Mouse (Mus musculus) left cerebral cortex, postnatal 10 days (tissue): ENCODE results near the gene Ccdc142. TPM values are rescaled to one million over a fixed set of nuclear protein-coding genes. Genes with fewer than 3 reads are reported as not detected.
A peak's percentile ranks its signal among the peaks of the same experiment; 100 is the strongest.

Experiments used
- DNase-seq, 2 experiments: peaks; one replicate each; pipeline ENCODE4 v3.0.0; 2021 to 2022; ENCODE audit warnings: low spot score in 2 of 2, mixed read lengths in 1 of 2; ENCODE audit errors: extremely low spot score in 1 of 2
- intact Hi-C: fragments of 180-260 bp; cut with DNase I; formaldehyde crosslinking; loops from one replicate; pipeline ENCODE4 v1.15.1; 2025
- total RNA-seq, 2 experiments: library from RNA; stranded (reverse); gene quantifications; 2 replicates each; pipeline ENCODE4 v1.2.3; 2021

Gene Ccdc142
- total RNA-seq, 2 experiments from 2014 or later: 7.7 to 9.4 TPM

DNA sequence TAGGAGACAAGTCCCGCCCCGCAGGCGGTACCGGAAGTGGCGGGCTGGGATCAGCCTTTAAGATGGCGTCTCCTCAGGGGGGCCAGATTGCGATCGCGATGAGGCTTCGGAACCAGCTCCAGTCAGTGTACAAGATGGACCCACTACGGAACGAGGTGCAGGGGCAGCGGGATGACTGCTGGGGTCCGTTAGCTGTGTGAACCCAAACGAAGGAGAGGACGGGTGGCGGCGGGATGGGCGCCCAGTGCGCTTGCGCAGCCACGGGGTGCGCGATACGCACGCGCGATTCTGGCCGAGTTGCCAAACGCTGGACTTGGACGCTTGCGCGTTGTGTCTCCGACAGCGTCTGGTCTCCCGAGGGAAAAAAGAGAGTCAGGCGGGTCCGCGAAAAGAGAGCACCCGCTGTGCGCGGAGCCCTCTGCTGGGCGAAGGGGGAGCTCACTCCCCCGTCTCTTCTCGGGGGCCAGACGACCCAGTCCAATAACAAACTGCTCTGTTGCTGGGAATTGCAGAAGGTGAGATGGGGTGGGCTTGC is 23.0 kb upstream of the Ccdc142 start:
- DNase-seq: peak; percentile 97 to 99
- intact Hi-C loops: loop anchor here (2.0 kb wide), 1 partner anchor 82 kb away; no protein-coding TSS in a partner anchor

DNA sequence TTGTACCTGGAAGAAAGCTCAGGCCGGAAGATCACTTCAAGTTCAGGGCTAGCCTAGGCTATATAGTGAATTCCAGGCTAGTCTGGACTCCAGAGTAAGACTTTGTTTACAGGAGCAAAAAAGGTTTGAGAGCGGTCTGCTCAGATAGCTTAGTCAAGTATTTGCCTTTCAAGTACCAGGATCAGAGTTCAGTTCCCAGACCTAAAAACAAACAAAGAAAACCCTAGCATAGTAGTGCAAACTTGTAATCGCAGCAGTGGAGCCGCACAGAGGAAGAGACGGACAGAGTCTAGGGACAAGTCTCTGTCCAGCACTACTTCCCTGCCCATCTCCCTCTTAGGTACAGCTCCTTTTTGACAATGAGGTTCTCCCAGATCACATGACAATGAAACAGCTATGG is 21.2 kb upstream of the Ccdc142 start:
- intact Hi-C loops: no loop called here
- DNase-seq: no peak

DNA sequence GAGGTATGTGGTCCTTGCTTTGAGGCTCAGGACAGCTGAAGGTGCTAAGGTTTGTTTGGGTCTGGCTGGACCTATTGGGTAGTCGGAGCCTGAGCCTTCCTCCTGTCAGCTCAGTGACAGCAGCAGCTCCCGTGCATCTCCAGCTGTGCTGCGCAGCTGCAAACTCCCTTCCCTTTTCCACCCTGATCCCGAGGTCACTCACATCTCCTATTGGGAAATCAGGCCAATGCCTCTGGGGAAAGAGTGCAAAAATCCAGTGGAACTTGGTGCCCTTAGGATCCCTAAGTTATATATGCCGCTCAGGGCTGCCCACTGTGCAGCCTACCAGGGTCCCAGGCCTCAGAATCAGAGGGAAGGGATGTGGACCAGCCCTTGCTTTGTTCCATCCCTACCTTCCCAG is 17.9 kb upstream of the Ccdc142 start:
- no peak for DNase-seq
- intact Hi-C loops: no loop called here

DNA sequence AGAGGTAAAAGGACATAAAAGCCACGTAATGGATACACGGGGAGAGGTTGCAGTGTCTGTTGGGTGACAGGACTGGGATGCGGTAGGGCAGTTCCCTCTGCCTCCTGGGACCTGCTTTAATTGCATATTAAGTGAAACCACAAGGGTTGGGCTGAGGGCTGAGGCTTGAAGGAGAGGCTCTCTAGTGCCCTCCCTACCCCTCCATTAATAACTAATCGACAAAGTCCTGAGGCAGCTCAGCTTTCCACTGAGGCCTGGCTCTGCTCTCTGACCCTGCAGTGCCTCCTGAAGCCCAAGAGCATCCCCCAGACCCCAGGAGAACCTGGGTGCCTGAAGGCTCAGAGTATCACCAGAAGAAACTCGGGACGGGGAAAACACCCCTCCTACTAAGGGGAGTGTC is 16.9 kb upstream of the Ccdc142 start:
- DNase-seq: no peak
- intact Hi-C loops: no loop called here

DNA sequence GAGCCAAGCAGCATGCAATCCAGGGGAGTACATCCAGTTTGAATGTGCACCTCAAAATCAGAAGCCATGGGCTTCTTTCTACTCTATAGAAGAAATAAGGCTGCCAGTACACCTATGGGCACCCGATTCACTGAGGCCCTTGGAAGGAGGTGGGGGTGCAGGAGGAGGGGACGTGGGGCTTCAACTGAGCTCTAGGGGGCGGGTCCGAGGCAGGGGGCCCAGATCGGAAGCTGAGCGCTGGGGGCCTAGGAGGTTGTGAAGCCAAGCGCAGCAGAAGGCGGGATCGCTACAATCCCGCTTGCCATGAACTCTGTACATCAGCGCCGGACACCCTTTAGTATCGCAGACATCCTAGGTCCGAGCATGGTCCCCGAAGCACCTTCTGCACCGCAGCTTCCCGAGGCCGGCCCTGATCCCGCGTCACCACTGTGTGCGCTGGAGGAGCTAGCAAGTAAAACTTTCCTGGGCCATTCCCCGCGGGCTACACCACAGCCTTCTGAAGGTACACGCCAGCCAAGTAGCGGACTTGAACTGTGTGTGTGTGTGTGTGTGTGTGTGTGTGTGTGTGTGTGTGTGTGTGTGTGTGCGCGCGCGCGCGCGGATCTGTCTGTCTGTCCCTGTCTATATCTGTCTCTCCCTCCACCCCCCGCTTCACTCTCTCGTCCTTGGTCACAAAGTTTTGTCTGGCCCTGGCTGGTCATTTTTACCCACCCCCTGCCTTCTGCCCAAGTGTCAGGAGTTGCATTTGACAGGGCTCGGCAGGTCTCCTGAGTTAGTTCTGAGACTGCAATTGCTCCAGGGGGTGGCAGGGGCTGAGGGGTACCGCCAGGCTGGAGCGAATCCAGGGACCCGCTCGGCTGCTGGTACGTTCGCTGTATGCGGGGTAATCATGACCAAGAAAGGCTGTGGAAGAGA is 15.0 kb upstream of the Ccdc142 start, which contains the start of gene Lbx2:
Lbx2 (plus strand) TSS at position 247 of the 915 bp plus-strand sequence.
- DNase-seq: no peak
- intact Hi-C loops: no loop called here

DNA sequence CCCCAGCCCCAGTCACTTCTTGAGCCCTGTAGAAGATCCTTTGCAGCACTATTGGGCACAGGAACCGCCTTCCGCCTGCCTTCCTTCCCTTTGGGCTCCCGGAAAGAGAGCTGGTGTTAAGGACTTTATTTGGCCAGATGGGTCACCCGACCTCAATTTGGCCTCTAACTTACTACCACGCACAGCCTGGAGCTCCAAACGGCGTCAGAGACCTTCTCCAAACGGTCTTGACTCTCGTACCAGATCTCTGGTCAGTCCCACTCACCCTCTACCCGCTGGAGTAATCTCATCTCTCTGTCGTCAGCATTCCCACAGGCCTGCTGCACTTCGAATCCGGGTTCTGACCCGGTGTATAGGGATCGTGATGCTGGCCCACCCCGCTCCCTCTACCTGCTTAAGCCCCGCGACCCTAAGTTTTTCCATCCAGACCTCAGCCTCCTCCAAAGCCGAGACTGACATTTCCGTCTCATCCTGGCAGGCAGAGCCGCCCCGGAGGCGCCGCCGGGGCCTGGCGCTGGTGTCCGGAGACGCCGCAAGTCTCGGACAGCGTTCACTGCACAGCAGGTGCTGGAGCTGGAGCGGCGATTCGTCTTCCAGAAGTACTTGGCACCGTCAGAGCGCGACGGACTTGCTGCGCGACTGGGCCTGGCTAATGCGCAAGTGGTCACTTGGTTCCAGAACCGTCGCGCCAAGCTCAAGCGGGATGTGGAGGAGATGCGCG is 14.0 kb upstream of the Ccdc142 start:
- intact Hi-C loops: no loop called here

DNA sequence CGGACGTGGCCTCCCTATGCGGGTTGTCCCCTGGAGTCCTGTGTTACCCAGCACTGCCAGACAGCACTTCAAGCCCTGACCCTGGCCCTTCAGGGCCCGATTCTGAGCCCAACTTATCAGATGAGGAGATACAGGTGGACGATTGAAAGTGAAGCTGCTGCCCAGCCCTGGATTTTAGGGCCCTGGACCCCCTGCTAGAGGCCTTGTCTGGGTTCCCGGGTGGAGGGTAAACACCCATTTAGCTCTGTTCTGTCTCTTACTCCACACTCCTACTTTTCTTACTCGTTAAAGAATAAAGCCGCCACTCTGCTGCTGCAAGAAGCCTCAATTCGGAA is 13.5 kb upstream of the Ccdc142 start:
- intact Hi-C loops: no loop called here
- no peak for DNase-seq

More for the DNA sequence above, 14.0 kb upstream of the Ccdc142 start:
- DNase-seq: peak in 1 of 2 experiments; percentile 40

DNA sequence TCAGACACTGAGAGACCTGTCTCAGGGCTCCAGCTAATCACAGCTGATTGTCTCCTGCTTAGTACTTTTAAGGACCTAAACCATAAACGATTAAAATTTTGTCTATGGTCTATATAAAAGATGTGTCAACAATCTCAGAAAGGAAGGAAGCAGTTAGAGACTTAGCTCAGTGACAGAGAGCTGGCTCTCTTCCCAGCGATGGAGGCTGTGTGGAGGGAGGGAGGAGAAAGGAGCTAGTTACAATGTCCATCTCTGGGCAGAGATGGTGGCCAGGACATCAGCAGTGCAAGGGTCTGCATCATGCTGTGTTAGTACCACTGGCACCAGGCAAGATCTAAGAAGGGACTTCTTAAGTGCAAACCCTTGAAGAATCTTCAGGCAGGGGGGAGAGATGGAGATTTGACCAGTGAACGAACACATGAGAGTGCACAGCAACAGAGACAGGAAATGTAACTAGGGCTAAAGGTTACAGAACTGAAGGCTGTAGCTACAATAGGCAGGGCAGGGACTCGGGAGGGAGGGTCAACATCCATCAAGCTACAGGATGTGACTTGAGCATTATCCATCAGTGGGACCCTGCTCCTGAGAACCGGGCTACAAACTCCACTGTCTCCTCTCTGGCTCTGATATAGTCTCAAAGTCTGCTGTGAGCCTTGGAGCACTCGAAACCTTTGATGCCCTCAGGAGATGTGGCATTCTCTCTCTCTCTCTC is 8.8 kb upstream of the Ccdc142 start:
- DNase-seq: no peak
- intact Hi-C loops: no loop called here

DNA sequence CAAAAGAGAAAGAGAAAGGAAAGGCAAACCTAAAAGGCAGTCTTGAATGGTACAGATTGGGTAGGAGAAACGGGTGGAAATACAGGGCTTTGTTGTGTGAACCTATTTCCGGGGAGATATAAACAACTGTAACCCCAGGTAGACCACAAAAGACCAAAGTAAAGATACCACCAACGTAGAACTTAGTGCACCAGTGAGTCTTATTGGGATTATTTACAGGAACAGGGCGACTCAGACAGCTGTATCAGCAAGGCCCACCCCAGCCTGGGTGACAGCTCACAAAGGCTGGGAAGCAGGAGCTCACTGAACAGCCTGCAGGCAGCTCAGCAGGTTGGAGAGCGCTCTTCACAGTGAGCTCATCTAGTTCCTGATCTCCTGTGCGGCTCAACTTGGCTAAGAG is 5.4 kb upstream of the Ccdc142 start:
- DNase-seq: no peak
- intact Hi-C loops: no loop called here

DNA sequence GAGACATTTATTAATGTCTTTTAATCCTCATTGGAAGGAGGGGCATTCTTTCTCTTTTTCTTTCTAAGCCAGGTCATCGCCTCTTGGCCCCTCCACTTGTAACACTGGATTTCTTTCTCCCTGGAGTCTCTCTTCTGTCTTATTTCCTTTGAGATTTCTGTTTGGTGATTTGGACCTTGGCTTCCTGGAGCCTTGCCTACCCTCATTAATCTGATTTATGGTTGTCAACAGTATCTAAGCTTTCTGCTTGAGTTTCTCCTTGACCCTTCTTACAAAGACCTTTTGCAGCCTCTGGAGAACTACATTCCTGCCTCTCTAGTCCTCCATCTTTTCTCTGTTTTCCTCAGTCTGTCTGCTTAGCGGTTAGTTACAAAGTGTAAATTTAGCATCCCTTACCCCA is 3.0 kb upstream of the Ccdc142 start:
- no peak for DNase-seq
- intact Hi-C loops: no loop called here

DNA sequence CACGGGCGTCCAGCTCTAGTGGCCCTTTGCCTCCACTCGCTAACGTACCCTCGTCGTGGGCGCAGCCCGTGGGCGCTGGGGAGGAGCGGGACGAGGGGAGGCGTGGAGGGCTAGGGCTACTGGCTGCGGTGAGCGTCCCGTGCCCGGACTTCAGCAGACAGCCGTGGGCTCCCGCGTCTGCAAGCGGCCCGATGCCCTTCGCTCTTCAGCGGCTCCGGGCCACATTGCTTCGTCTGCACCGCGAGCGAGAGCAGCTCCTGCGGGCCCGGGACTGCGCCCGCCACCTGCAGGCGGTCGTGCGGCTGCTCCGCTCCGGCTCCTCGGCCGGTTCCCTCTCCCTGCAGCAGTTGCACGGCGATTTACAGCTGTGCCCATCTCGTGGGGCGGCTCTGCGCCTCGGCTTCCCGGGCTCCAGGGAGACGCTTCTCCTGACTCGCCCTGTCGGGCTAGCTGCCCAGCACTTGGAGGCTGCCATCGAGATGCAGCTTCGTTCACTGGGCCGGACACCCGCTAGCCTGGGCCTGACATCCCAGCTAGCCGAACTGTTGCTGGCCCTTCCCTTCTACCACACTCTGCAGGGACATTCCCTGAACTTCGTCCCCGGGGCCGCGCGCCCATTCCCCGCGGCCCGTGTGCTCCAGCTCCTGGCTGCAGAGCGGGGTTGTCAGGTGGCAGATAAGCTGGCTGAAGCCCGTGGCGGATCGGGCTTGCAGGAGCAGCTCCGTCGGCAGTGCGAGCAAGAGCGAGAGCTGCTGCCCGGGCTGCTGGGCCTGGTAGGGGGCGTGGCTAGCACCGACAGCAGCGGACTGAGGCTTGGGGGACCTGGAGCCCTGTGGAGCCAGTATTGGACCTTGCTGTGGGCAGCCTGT is 521 bp downstream of the Ccdc142 start:
- intact Hi-C loops: loop anchor here (2.0 kb wide), 1 partner anchor 105 kb away; no protein-coding TSS in a partner anchor
- DNase-seq: peak in 1 of 2 experiments; percentile 84

DNA sequence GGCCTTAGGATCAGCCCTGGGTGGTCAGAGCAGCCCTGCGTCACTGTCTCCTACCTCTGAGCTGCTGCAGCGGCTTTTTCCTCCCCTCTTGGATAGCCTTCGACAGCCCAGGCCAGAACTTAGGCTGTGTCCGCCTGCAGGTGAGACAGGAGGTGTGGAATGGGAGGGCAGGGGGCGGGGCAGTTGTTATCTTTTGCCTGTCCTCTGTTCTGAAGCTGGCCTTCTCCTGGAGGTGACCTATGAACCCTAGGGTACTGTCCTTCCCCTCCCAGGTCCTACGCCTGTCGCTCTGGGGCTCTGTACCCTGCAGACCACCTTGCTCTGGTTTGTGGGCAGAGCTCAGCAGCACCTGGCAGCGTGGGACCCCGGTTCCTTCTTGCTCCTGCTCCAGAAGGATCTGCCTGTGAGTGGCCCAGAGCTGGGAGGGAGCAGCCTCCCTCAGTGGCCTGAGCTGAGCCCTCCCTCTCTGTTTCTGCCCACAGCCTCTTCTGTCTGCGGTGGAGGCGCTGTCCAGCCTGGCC is 1.8 kb downstream of the Ccdc142 start:
- intact Hi-C loops: no loop called here
- no peak for DNase-seq

DNA sequence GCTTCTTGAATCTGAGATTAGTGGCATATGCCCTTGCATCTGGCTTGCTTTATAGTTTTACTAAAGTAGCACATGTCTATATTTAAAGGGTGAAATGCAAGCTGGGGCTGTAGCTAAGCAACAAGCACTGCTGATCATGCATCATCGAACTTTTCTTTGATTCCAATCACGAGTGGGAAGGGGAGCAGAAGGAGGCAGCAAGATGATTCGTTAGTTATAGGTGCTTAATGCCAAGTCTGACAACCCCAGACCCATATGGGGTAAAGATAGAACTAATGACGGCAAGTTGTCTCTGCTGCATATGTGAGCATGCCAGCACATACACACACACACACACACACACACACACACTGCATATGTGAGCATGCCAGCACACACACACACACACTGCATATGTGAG is 2.8 kb downstream of the Ccdc142 start:
- intact Hi-C loops: no loop called here
- DNase-seq: no peak

DNA sequence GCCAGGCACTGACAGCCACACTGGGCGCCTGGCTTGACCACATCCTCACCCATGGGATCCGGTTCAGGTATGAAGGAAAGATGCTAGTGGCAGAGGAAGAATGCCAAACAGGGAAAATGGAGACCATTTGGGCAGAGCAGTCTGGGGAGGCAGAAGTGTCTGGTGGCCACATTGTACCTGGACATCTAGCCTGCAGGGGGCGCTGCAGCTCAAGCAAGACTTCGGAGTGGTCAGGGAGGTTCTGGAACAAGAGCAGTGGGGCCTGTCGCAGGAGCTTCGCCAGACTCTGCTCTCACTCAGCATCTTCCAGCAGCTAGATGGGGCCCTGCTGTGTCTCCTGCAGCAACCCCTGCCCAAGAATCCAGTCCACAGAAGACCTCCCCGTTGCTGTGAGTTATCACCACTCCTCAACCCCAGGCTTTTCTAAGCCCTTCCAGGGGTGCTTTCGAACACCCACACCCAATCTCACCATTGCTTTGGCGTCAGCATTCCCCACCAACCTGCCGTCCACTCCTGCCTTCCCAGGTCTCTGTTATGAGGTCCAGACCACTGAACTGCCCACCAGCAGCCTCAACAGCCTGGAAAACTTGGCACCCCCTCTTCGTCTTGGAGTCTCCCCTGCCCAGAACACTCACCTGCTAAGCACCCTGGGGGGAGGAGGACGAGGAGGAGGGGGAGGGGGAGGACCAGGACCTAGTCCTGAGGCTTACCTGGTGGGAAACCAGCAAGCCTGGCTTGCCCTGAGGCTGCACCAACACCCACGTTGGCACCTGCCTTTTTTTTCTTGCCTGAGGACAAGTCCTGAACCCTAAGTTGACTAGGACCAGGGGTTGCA is 6.4 kb downstream of the Ccdc142 start:
- DNase-seq: peak in 1 of 2 experiments; percentile 86
- intact Hi-C loops: no loop called here

DNA sequence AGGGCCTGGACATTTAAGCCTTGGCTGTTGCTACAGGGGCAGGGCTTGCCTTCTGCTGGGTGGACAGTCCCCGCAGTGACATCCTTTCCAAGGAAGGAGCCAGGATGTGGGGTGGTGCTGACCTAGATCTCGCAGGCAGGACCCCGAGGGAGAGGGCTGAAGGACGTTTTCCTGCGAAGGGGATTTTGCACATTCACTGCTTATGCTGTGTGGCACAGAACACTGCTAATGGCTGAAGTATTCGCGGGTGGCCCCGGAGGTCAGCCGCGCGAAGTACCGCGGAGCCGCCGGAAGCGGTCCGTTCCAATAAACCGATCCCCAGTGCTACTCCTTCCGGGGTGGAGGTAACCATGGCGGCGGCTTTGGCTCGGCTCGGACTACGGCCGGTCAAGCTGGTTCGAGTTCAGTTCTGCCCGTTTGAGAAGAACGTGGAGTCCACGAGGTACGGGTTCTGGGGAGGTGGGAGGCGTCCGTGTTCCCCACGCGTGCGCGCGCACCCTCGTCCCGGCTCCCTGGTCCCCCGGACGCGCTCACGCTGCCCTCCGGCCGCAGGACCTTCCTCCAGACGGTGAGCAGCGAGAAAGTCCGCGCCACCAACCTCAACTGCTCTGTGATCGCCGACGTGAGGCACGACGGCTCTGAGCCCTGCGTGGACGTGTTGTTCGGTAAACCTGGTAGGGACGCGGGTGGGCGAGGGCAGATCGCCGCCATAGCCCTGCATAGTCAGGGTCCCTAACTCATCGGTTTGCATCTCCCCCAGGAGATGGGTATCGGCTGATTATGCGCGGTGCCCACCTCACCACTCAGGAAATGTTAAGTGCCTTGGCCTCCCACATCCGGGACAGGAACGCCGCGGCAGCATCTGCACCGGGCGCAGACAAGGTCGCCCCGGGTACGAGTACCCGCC is 7.6 kb downstream of the Ccdc142 start, which contains the start of gene Mrpl53:
Mrpl53 (plus strand) TSS at position 279 of the 907 bp plus-strand sequence.
- DNase-seq: peak in 1 of 2 experiments; percentile 88
- intact Hi-C loops: no loop called here

DNA sequence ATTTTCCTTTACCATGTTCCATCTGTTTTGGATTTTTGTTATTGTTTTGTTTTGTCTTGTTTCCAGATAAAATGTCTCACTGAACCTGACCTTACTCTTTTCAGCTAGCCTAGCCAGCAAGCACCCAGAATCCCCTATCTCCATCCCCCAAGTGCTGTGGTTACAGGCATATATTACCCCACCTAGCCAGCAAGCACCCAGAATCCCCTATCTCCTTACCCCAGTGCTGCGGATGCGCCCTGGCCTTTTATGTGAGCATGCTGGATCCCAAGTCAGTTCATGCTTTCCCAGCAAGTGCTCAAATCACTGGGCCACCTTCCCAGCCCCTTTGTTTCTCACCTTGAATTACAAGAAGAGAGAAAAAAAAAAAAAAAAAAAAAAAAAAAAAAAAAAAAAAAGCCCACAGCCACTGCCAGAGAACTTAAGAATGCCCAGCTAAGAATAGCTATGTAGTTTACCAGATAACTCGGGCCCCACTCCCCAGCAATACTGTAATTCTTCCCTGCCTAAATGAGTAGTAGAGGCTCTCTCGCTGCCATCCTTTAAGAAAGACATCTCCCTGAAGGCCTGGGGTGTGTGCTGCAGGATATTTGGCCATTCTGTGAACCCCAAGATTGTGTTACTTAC is 10.2 kb downstream of the Ccdc142 start:
- intact Hi-C loops: no loop called here
- no peak for DNase-seq
